ENCODE assay signal across 11 mouse cellular contexts in the genomic region with DNA sequence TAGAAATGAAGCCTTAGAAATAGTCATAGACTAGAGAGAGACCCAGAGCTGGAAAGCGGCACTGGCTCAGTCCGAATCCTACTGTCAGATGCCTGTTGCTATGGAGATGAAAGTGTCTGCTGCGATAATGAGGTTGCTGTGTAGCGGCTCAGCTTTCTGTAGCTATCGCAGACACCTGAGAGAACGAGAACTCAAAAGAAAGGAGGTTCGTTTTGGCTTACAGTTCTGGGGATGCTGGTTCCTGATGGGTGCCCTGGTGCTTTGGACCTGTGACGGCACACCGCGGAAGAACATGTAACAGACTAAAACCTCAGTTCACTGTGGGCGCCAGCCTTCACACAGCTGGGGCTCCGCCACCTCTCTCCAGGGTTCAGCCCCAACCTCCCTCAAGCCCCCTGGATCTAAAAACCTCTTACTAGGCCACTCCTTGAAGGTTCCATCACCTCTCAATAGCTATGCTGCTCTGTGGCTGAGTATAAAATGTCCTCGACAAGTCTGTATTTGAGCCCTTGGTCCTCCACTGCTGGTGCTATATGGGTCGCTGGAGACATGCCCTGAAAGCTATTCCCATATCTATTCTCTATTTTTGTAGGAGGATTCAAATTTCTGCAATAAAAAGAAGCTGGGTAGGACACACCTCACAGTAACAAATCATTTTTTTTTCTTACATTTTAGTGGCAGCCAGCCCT. TPM values are rescaled to one million over a fixed set of nuclear protein-coding genes. Genes with fewer than 3 reads are reported as not detected.
DNase-seq lines count a peak whose midpoint lies in the region; ATAC-seq and TF ChIP-seq lines count a peak whose summit lies in the region.
"Had no signal": no experiment of that assay in that cellular context is flagged by ENCODE, and none has a peak within 500 bp of the region (broad histone marks: within the 10 kb centered on the region; RNA-seq: fewer than 3 reads in every experiment).

No protein-coding gene starts in this region.

- H3K9me3 ChIP-seq in forebrain, embryonic 12.5 days, result no peaks in the 10 kb centered on the region
- no peaks in the 10 kb centered on the region for H3K9me3 ChIP-seq in midbrain, embryonic 16.5 days (replicated peaks; ENCODE audit: control insufficient read depth, low read length, poor library complexity, severe bottlenecking)
- no peaks in the 10 kb centered on the region for H3K9me3 ChIP-seq in intestine, embryonic 16.5 days (ENCODE audit: control insufficient read depth, low read length)

- H3K27me3 ChIP-seq in forebrain, embryonic 12.5 days, result no peaks in the 10 kb centered on the region
- no peaks in the 10 kb centered on the region for H3K27me3 ChIP-seq in midbrain, embryonic 16.5 days (ENCODE audit: control insufficient read depth, insufficient read depth, low read depth, low read length)
- no peaks in the 10 kb centered on the region for H3K27me3 ChIP-seq in intestine, embryonic 16.5 days (replicated peaks; ENCODE audit: control insufficient read depth, insufficient read depth, low read length)

- H3K36me3 ChIP-seq in forebrain, embryonic 12.5 days (replicated peaks), result no peaks in the 10 kb centered on the region
- H3K36me3 ChIP-seq in midbrain, embryonic 16.5 days (ENCODE audit: control insufficient read depth, insufficient read depth, low read length), result no peaks in the 10 kb centered on the region
- no peaks in the 10 kb centered on the region for H3K36me3 ChIP-seq in intestine, embryonic 16.5 days (ENCODE audit: control insufficient read depth, insufficient read depth, low read length)

- peaks cover 46% of the 10 kb centered on the region for H3K4me1 ChIP-seq in forebrain, embryonic 12.5 days
- H3K4me1 ChIP-seq in midbrain, embryonic 16.5 days (ENCODE audit: control insufficient read depth, insufficient read depth, low read length), result peaks cover 15% of the 10 kb centered on the region
- no peaks in the 10 kb centered on the region for H3K4me1 ChIP-seq in intestine, embryonic 16.5 days (ENCODE audit: control insufficient read depth, insufficient read depth, low read length)

- H3K4me2 ChIP-seq in forebrain, embryonic 12.5 days, result peak overlapping the region; percentile 46
- peak overlapping the region; percentile 30 for H3K4me2 ChIP-seq in midbrain, embryonic 16.5 days (ENCODE audit: low read length)
- no peak overlapping the region for H3K4me2 ChIP-seq in intestine, embryonic 16.5 days (ENCODE audit: low read depth, low read length)

- 39% methylated on average over 14 of the region's 14 CpGs for WGBS in forebrain, embryonic 12.5 days
- WGBS in midbrain, embryonic 16.5 days, result 18% methylated on average over 14 of the region's 14 CpGs
- 42% methylated on average over 14 of the region's 14 CpGs for WGBS in intestine, embryonic 16.5 days

- TF ChIP-seq CTCF in gastrocnemius, adult 2 months (IDR thresholded peaks at IDR 0.05), result no peak

- H3K9ac ChIP-seq in forebrain, embryonic 12.5 days, result no peak overlapping the region
- no peak overlapping the region; the same call in 1 of the 2 replicates for H3K9ac ChIP-seq in midbrain, embryonic 16.5 days (ENCODE audit: low read depth, low read length)
- no peak overlapping the region for H3K9ac ChIP-seq in intestine, embryonic 16.5 days (ENCODE audit: low read depth, low read length)

- DNase-seq in ZHBTc4 (ENCODE audit: low read depth, low spot score), result peak; percentile 29
- peak; percentile 31 to 39 for DNase-seq in layer of hippocampus, adult 8-10 months (ENCODE audit: low spot score in 2 of 2)
- no peak for DNase-seq in ovary, adult 18-20 months (ENCODE audit: low spot score)
- no peak for DNase-seq in gastrocnemius, adult 2 months
- DNase-seq: cerebellum, adult 11 months; kidney, postnatal 36 days; lung, postnatal 10 days had no signal

- H3K4me3 ChIP-seq in forebrain, embryonic 12.5 days (replicated peaks), result peak overlapping the region; percentile 14; the same call in 1 of the 2 replicates
- H3K4me3 ChIP-seq in midbrain, embryonic 16.5 days (ENCODE audit: low read depth, low read length), result peak overlapping the region; percentile 11; the same call in 1 of the 2 replicates
- H3K4me3 ChIP-seq in intestine, embryonic 16.5 days (ENCODE audit: low read length), result no peak overlapping the region
- no peak overlapping the region for H3K4me3 ChIP-seq in gastrocnemius, adult 2 months

- H3K27ac ChIP-seq in forebrain, embryonic 12.5 days, result 0 out of 2 replicates have a peak overlapping the region, but pooled peaks have one; percentile 46
- peak overlapping the region; percentile 80 for H3K27ac ChIP-seq in midbrain, embryonic 16.5 days (ENCODE audit: low read length)
- no peak overlapping the region for H3K27ac ChIP-seq in intestine, embryonic 16.5 days (ENCODE audit: low read length)
- no peak overlapping the region for H3K27ac ChIP-seq in gastrocnemius, adult 2 months

- ATAC-seq in forebrain, embryonic 12.5 days (ENCODE audit: low FRiP score), result peak; percentile 91
- peak; percentile 97 for ATAC-seq in midbrain, embryonic 16.5 days
- no peak for ATAC-seq in intestine, embryonic 16.5 days
- no peak for ATAC-seq in cerebellum, adult (ENCODE audit: insufficient number of reproducible peaks, low FRiP score, low TSS enrichment)

- intact Hi-C loops in gastrocnemius, adult 2 months (cut with DNase I), result no loop called here

RNA-seq across cellular contexts. Expression of gene Parp11, which starts 6.1 kb away (rescaled TPM):
- 69.2 and 75.3 TPM in 2 replicates for polyA plus RNA-seq in forebrain, embryonic 12.5 days (2016; fragmentation: Nextera tagmentation; extraction: Ambion mirVana)
- total RNA-seq in layer of hippocampus, adult 8-10 months (2022), result 10 to 100 TPM; 27.1 to 37.1 (median 31.1) TPM
- 90.5 and 100 TPM in 2 replicates for polyA plus RNA-seq in midbrain, embryonic 16.5 days (2015; fragmentation: Nextera tagmentation; extraction: Ambion mirVana)
- 17.3 and 17.8 TPM in 2 replicates for polyA plus RNA-seq in intestine, embryonic 16.5 days (2015; fragmentation: Nextera tagmentation; extraction: Ambion mirVana)
- 1 to 10 TPM; 3.3 to 3.6 TPM for total RNA-seq in gastrocnemius, adult 2 months (2021)

Comparison
In these comparisons a context has a peak if more than half of its experiments do, and no peak if none do; other contexts are left out.
1. DNase-seq: peak in ZHBTc4 (single experiment) and layer of hippocampus, adult 8-10 months (2 of 2); none in ovary, adult 18-20 months (single experiment) and gastrocnemius, adult 2 months (single experiment).
2. ATAC-seq: peak in forebrain, embryonic 12.5 days (single experiment) and midbrain, embryonic 16.5 days (single experiment); none in intestine, embryonic 16.5 days (single experiment) and cerebellum, adult (single experiment).
3. H3K27ac ChIP-seq: peak in forebrain, embryonic 12.5 days (single experiment) and midbrain, embryonic 16.5 days (single experiment); none in intestine, embryonic 16.5 days (single experiment) and gastrocnemius, adult 2 months (single experiment).
4. H3K4me3 ChIP-seq: peak in forebrain, embryonic 12.5 days (single experiment) and midbrain, embryonic 16.5 days (single experiment); none in intestine, embryonic 16.5 days (single experiment) and gastrocnemius, adult 2 months (single experiment).